Mouse (Mus musculus): ENCODE measurements at regions not wholly inside any gene's neighbourhood (a gene's known extent, or its start where the extent isn't known, plus 50 kb on each side); places are given as distances from the start of the nearest gene placed in this dataset.

GRCm38 (mm10) chr7:136751477-136751876 lies 142.9 kb upstream of the Mgmt start:
- TF ChIP-seq CTCF (IDR thresholded peaks at IDR 0.05): no peak
- TF ChIP-seq EP300 (IDR thresholded peaks at IDR 0.05; ENCODE audit: insufficient read depth, low read depth, low read length): no peak
